Mouse (Mus musculus): ENCODE measurements at regions not wholly inside any gene's neighbourhood (a gene's known extent, or its start where the extent isn't known, plus 50 kb on each side); places are given as distances from the start of the nearest gene placed in this dataset.

DNA sequence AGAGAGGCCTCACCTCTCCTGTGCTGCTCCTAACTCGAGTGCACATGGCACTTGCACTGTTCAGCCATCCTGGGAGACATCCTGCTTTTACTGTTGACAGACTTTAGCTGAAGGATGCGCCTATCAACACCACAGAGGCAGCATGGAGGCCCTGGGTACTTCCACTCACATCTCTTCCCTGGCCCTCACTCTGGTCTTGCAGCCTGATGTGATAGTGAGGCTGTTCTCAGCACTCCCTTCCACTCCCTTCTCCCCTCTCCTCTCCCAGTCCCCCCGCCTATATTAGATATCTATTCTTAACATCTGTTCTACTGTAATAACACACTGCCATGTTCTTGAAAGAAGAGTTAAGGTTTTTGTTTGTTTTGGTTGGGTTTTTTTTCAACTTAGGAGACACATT is 50.2 kb upstream of the Bod1 start:
- Histone ChIP-seq H3K27ac (ENCODE audit: insufficient read depth, low read length) (no peak overlapping the region), H3K4me3 (ENCODE audit: insufficient read depth, low read length) (no peak overlapping the region), H3K4me1 (ENCODE audit: control insufficient read depth, insufficient read depth, low read length) (peaks cover 4% of the 10 kb centered on the region)
- no peak for TF ChIP-seq POLR2A (IDR thresholded peaks at IDR 0.05; ENCODE audit: extremely low read depth, insufficient read depth, low read length)
- TF ChIP-seq CTCF (IDR thresholded peaks at IDR 0.05; ENCODE audit: extremely low read depth, insufficient read depth, low read length): no peak

DNA sequence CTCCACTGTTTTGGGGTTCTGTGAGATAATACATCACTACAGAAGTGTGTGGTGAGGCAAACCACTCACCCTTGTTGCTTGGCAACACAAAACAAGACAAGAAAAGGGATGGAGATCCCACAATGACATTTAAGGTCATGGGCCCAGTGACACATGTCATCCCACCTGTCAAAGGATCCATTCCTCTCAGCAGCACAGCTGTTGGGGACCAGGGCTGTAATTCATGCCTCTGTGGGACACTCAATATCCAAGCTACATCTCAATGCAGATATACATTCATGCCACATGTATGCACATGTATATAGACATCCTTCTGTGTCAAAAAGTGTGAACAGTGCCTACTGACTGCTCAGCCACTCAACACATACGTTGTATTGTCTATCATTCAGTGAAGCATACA is 52.8 kb upstream of the Bod1 start:
- no peak overlapping the region for H3K4me3 ChIP-seq (ENCODE audit: insufficient read depth, low read length)
- H3K27ac ChIP-seq (ENCODE audit: insufficient read depth, low read length): no peak overlapping the region
- TF ChIP-seq POLR2A (IDR thresholded peaks at IDR 0.05; ENCODE audit: extremely low read depth, insufficient read depth, low read length): no peak
- TF ChIP-seq CTCF (IDR thresholded peaks at IDR 0.05; ENCODE audit: extremely low read depth, insufficient read depth, low read length): no peak
- peaks cover 2% of the 10 kb centered on the region for H3K4me1 ChIP-seq (ENCODE audit: control insufficient read depth, insufficient read depth, low read length)

DNA sequence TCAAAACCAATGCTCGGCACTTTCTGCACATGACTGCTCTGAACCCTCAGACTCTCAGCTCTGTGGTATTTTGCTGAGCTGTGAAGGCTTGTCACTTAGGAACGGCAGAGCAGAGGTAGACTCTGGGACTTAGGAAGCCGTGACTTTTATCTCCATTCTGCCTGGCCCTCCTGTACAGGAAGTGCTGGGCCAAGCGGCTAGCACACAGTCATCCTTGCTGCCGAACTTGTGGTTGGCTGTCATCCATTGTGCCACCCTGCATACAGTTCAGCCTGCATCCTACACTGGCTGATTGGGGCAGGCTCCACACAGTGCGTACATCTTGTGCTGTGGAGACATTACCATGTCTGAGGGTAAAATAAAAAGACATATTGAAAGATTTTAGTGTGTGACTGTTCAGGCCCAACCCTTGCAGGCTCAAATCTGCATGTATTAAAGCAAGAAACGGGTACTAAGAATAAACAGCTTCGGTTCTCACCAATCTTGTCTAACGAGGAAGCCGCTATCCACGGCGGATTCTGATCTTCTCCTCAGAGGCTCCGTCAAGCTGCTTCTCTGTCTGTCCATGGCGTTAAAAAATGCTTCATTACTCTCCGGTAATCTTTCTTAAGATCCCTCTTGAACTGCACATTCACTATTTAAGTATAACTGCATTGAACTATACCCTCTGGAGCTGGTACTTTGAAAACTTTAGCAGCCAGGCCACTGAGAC is 54.4 kb upstream of the Bod1 start:
- TF ChIP-seq CTCF (IDR thresholded peaks at IDR 0.05; ENCODE audit: extremely low read depth, insufficient read depth, low read length) (no peak), POLR2A (IDR thresholded peaks at IDR 0.05; ENCODE audit: extremely low read depth, insufficient read depth, low read length) (no peak)
- no peak overlapping the region for H3K4me3 ChIP-seq (ENCODE audit: insufficient read depth, low read length)
- no peak overlapping the region for H3K27ac ChIP-seq (ENCODE audit: insufficient read depth, low read length)
- peaks cover 2% of the 10 kb centered on the region for H3K4me1 ChIP-seq (ENCODE audit: control insufficient read depth, insufficient read depth, low read length)

DNA sequence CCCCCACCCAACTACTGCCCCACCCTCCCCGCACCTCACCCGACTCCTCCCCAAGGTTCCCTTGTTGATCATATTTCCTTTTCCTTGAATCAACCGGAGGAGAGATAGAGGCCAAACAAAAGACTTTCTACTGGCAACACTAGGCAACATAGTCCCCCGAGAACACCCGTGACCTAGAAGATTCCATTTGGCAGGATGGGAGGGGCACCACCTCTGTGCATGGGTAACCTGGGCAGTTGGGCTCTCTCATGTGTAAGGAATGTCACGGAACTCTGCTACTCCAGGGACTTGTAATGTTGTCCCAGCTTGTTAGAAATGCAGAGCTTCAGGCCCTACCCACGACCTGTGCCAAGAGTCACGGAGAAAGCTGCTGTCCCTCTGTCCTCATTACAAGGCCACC is 55.6 kb upstream of the Bod1 start:
- TF ChIP-seq CTCF (IDR thresholded peaks at IDR 0.05; ENCODE audit: extremely low read depth, insufficient read depth, low read length) (no peak), POLR2A (IDR thresholded peaks at IDR 0.05; ENCODE audit: extremely low read depth, insufficient read depth, low read length) (no peak)
- Histone ChIP-seq H3K4me1 (ENCODE audit: control insufficient read depth, insufficient read depth, low read length) (peaks cover 2% of the 10 kb centered on the region), H3K4me3 (ENCODE audit: insufficient read depth, low read length) (no peak overlapping the region), H3K27ac (ENCODE audit: insufficient read depth, low read length) (no peak overlapping the region)

DNA sequence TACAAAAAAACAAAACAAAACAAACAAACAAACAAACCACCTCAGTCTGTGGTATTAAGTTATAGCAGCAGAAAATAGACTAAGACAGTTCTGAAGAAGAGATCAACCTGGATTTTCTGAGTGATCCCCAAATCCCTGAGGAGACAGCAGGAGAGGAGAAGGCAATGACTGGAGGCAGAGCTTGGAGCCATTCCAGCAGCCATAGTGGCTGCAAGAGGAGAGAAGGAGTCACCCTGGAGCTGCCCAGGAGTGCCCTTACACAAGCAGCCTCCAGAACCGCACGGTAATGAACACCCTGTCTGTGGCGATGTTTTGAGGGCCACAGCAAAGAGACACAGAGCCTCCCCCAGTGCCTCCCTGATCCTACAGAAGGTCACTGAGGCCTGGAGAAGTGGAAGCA is 58.0 kb upstream of the Bod1 start:
- no peak for TF ChIP-seq CTCF (IDR thresholded peaks at IDR 0.05; ENCODE audit: extremely low read depth, insufficient read depth, low read length)
- TF ChIP-seq POLR2A (IDR thresholded peaks at IDR 0.05; ENCODE audit: extremely low read depth, insufficient read depth, low read length): no peak
- no peak overlapping the region for H3K27ac ChIP-seq (ENCODE audit: insufficient read depth, low read length)
- no peak overlapping the region for H3K4me3 ChIP-seq (ENCODE audit: insufficient read depth, low read length)
- H3K4me1 ChIP-seq (ENCODE audit: control insufficient read depth, insufficient read depth, low read length): peaks cover 12% of the 10 kb centered on the region

DNA sequence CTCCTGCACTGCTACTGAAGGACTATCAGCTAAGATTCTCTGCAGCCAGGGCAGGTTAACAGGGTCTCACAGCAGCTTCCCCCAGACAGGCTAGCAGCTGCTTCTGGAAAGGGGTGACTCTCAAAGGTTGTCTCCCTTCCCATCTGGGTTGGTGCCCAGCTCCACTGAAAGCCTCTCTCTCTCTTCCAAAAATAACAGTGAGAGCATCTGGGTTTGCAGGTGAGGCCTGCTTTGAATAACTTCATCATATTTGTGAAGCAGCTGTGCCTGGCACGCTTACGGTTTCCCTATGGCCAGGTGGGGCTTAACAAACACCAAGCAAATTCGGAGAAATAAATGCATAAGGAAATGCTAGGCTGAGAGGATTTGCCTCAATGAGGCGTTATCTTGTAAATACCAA is 58.5 kb upstream of the Bod1 start:
- H3K27ac ChIP-seq (ENCODE audit: insufficient read depth, low read length): no peak overlapping the region
- H3K4me3 ChIP-seq (ENCODE audit: insufficient read depth, low read length): no peak overlapping the region
- peaks cover 12% of the 10 kb centered on the region for H3K4me1 ChIP-seq (ENCODE audit: control insufficient read depth, insufficient read depth, low read length)
- no peak for TF ChIP-seq CTCF (IDR thresholded peaks at IDR 0.05; ENCODE audit: extremely low read depth, insufficient read depth, low read length)
- no peak for TF ChIP-seq POLR2A (IDR thresholded peaks at IDR 0.05; ENCODE audit: extremely low read depth, insufficient read depth, low read length)

DNA sequence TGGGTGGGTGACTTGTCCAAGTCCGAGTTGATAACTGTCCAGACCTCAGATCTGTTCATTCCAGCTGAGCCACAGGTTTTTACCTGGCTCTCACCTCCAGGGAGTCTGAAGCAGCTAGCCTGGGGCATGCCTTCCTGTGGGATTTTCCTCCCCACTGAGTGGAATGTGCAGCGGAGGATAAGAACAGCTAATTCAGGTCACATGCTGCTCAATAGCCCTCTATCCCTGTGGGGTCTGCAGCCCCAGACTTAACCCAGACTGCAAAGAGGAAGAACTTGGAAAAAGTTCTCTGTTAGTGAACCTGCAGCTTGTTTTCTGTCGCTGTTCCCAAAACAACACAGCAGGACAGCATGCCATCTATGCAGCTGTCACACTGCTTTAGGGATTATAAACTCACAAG is 59.0 kb upstream of the Bod1 start:
- Histone ChIP-seq H3K4me3 (ENCODE audit: insufficient read depth, low read length) (no peak overlapping the region), H3K27ac (ENCODE audit: insufficient read depth, low read length) (no peak overlapping the region), H3K4me1 (ENCODE audit: control insufficient read depth, insufficient read depth, low read length) (peaks cover 12% of the 10 kb centered on the region)
- TF ChIP-seq POLR2A (IDR thresholded peaks at IDR 0.05; ENCODE audit: extremely low read depth, insufficient read depth, low read length) (no peak), CTCF (IDR thresholded peaks at IDR 0.05; ENCODE audit: extremely low read depth, insufficient read depth, low read length) (no peak)

DNA sequence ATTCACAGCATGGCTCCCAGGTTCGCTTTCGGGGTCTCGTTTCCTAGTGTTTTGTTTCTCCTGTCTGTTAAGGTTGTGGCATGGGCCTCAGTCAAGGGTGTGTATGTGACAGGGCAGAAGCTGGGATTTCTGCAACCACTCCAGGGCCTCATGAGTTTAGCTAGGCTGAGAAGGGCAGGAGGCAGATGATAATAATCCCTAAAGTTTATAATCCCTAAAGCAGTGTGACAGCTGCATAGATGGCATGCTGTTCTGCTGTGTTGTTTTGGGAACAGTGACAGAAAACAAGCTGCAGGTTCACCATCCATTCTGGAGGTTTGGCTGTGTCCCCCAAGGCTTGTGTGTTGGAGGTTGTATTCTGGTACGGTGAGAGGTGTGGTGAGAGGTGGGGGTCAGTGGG is 59.8 kb upstream of the Bod1 start:
- Histone ChIP-seq H3K4me1 (ENCODE audit: control insufficient read depth, insufficient read depth, low read length) (peaks cover 10% of the 10 kb centered on the region), H3K27ac (ENCODE audit: insufficient read depth, low read length) (no peak overlapping the region), H3K4me3 (ENCODE audit: insufficient read depth, low read length) (no peak overlapping the region)
- TF ChIP-seq CTCF (IDR thresholded peaks at IDR 0.05; ENCODE audit: extremely low read depth, insufficient read depth, low read length): no peak
- TF ChIP-seq POLR2A (IDR thresholded peaks at IDR 0.05; ENCODE audit: extremely low read depth, insufficient read depth, low read length): no peak

DNA sequence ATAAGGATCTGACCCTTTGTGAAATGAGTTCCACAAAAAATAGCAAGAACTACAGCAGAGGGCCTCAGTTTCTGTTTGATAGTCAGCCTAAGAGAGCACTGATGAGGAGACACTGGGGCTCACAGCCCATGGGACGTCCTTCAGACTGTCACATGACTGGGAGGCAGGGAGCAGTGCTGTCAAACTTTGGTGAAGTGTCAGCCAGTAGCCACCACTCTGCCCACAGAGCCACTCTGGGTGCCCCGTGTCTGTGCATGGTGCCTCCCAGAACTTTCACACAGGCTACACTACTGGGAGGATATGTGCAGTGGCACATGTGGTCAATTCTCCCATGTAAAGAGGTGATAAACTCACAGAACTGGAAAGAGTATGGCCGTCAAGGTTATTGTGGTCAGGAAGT is 60.7 kb upstream of the Bod1 start:
- no peak for TF ChIP-seq POLR2A (IDR thresholded peaks at IDR 0.05; ENCODE audit: extremely low read depth, insufficient read depth, low read length)
- Histone ChIP-seq H3K27ac (ENCODE audit: insufficient read depth, low read length) (no peak overlapping the region), H3K4me1 (ENCODE audit: control insufficient read depth, insufficient read depth, low read length) (peaks cover 10% of the 10 kb centered on the region), H3K4me3 (ENCODE audit: insufficient read depth, low read length) (no peak overlapping the region)

DNA sequence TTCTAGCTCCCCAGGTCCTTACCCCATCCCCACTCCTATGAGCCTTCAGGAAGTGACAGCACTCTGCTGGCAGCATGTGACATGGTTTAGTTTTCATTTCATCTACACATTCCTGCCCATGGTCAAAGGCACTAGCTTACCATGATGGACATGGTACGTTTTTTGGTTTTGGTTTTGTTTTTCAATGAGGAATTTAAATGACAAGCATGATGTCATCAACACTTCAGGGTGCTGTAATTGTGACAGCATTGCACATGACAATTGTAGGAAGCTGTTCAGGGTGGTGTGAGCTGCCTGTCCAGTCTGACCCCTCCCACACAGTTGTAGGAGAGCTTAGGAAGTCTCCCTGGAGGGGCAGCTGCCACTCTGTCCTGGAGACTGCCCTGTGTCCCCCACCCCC is 61.3 kb upstream of the Bod1 start:
- H3K27ac ChIP-seq (ENCODE audit: insufficient read depth, low read length): no peak overlapping the region
- peaks cover 11% of the 10 kb centered on the region for H3K4me1 ChIP-seq (ENCODE audit: control insufficient read depth, insufficient read depth, low read length)
- no peak overlapping the region for H3K4me3 ChIP-seq (ENCODE audit: insufficient read depth, low read length)
- no peak for TF ChIP-seq POLR2A (IDR thresholded peaks at IDR 0.05; ENCODE audit: extremely low read depth, insufficient read depth, low read length)
- no peak for TF ChIP-seq CTCF (IDR thresholded peaks at IDR 0.05; ENCODE audit: extremely low read depth, insufficient read depth, low read length)
